Mouse (Mus musculus): ENCODE data around the gene Alpk3.

- TF ChIP-seq CTCF (IDR thresholded peaks at IDR 0.05; ENCODE audit: insufficient read depth, low read length): no peak
- no peak for TF ChIP-seq POLR2A (IDR thresholded peaks at IDR 0.05; ENCODE audit: borderline replicate concordance, extremely low read depth, low read depth, low read length)
These were observed 75.5 kb downstream of the Alpk3 start for GRCm38 (mm10) chr7:81132851-81133279.
